Mouse (Mus musculus) ES-Bruce4 (cell line): ENCODE measurements around the gene Kdm2b. TPM values are rescaled to one million over a fixed set of nuclear protein-coding genes. Genes with fewer than 3 reads are reported as not detected.

ENCODE experiments used
- H3K27ac ChIP-seq: 2 replicates; pipeline ENCODE4 v1.5.1; 2012; ENCODE audit warnings: low read length, inconsistent platforms; ENCODE audit not compliant: insufficient read depth
- H3K27me3 ChIP-seq: 2 replicates; pipeline ENCODE4 v1.6.1; 2012; ENCODE audit warnings: mild to moderate bottlenecking, low read length, inconsistent platforms; ENCODE audit not compliant: control insufficient read depth, poor library complexity, insufficient read depth, severe bottlenecking
- H3K36me3 ChIP-seq: 2 replicates; pipeline ENCODE4 v1.6.1; 2012; ENCODE audit warnings: inconsistent platforms, mild to moderate bottlenecking, low read length, moderate library complexity; ENCODE audit not compliant: control insufficient read depth, poor library complexity, insufficient read depth, severe bottlenecking
- H3K4me1 ChIP-seq: one replicate; pipeline ENCODE4 v1.8.1; 2011; ENCODE audit warnings: low read length; ENCODE audit not compliant: control insufficient read depth, insufficient read depth
- H3K4me3 ChIP-seq: 2 replicates; pipeline ENCODE4 v1.5.1; 2011; ENCODE audit warnings: low read depth, mild to moderate bottlenecking, low read length
- H3K9ac ChIP-seq: 2 replicates; pipeline ENCODE4 v1.6.1; 2012; ENCODE audit warnings: low read depth, mild to moderate bottlenecking, inconsistent platforms; ENCODE audit not compliant: poor library complexity, severe bottlenecking
- H3K9me3 ChIP-seq: replicated peaks from 2 replicates; pipeline ENCODE4 v1.6.1; 2012; ENCODE audit warnings: mild to moderate bottlenecking, low read length, inconsistent platforms; ENCODE audit not compliant: control insufficient read depth, poor library complexity, insufficient read depth, severe bottlenecking
- CTCF ChIP-seq: IDR thresholded peaks from one replicate; pipeline ENCODE4 v1.8.1; 2011; ENCODE audit warnings: low read depth, low read length
- EP300 ChIP-seq: IDR thresholded peaks from 2 replicates; pipeline ENCODE4 v1.6.1; 2011; ENCODE audit warnings: low read depth, low read length; ENCODE audit not compliant: insufficient read depth
- POLR2A ChIP-seq: IDR thresholded peaks from one replicate; pipeline ENCODE4 v1.8.1; 2011; ENCODE audit warnings: low read length; ENCODE audit not compliant: insufficient read depth
- polyA plus RNA-seq: library from polyadenylated mRNA; stranded (reverse); fragments of >200 nt; gene quantifications from 2 replicates; pipeline ENCODE4 v1.2.4, GENCODE M21; 2011; ENCODE audit warnings: low read depth; ENCODE audit not compliant: missing spikeins, insufficient read depth, insufficient read length

Gene Kdm2b
- polyA plus RNA-seq, 1 experiment: 56.8 TPM

DNA sequence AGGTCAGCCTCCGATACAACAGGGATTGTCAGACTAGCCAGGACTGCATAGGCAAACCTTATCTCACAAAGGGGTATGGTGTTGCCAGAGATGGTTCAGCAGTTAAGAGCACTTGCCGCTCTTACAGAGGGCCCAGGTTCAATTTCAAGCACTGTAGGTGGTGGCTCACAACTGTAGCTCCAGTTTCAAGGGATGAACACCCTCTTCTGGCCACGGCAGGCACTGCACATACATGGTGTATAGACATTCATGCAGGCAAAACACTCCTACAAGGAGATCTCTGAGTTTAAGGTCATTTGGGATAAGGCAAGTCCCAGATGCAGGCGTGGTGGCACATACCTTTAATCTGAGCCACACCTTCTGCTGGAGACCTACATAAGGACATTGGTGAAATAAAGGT is 76.8 kb downstream of the Kdm2b start:
- Histone ChIP-seq H3K27ac (no peak overlapping the region), H3K9ac (no peak overlapping the region), H3K4me1 (no peaks in the 10 kb centered on the region), H3K36me3 (0 out of 2 replicates have a peak, but pooled peaks cover 2% of the 10 kb centered on the region), H3K4me3 (no peak overlapping the region), H3K9me3 (no peaks in the 10 kb centered on the region), H3K27me3 (no peaks in the 10 kb centered on the region)
- TF ChIP-seq CTCF (peak; percentile 41), EP300 (no peak)

DNA sequence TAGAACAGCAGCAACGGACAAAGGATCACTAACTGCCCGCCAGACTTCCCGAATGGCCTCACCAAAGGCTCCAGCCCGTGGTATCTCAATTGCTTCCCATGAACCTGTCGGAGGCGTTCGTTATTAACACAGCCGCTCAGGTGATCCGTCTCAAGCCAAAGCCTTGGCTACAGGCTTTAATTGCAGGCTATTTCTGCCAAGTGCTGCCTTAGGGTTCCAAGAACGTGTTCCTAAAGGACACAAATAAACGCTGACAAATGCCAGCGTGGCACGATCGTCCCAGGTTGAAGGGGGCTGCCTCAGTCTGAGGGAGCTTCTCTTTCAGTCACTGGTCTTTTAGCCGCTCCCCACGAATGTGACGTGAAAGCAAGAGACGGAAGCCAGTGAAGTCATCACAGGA is 80.1 kb downstream of the Kdm2b start:
- no peaks in the 10 kb centered on the region for H3K9me3 ChIP-seq
- no peaks in the 10 kb centered on the region for H3K4me1 ChIP-seq
- H3K27ac ChIP-seq: no peak overlapping the region
- H3K36me3 ChIP-seq: no peaks in the 10 kb centered on the region
- TF ChIP-seq CTCF: no peak
- no peak for TF ChIP-seq POLR2A
- no peak for TF ChIP-seq EP300
- no peak overlapping the region for H3K4me3 ChIP-seq
- no peaks in the 10 kb centered on the region for H3K27me3 ChIP-seq
- H3K9ac ChIP-seq: no peak overlapping the region

DNA sequence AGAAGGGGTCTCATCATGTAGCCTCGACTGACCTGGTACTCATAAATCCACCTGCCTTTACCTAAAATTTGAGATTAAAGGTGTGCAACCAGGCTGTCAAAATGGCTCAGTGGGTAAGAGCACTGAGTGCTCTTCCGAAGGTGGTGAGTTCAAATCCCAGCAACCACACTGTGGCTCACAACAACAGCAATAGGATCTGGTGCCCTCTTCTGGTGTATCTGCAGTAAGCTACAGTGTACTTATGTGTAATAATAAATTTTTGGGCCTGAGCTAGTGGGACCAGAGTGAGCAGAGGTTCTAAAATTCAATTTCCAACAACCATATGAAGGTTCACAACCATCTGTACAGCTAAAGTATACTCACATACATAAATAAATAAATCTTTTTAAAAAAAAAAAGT is 81.6 kb downstream of the Kdm2b start:
- H3K4me1 ChIP-seq: no peaks in the 10 kb centered on the region
- no peaks in the 10 kb centered on the region for H3K9me3 ChIP-seq
- H3K27me3 ChIP-seq: no peaks in the 10 kb centered on the region
- H3K27ac ChIP-seq: no peak overlapping the region
- TF ChIP-seq EP300 (no peak), CTCF (no peak), POLR2A (no peak)
- no peak overlapping the region for H3K4me3 ChIP-seq
- no peaks in the 10 kb centered on the region for H3K36me3 ChIP-seq
- no peak overlapping the region for H3K9ac ChIP-seq

DNA sequence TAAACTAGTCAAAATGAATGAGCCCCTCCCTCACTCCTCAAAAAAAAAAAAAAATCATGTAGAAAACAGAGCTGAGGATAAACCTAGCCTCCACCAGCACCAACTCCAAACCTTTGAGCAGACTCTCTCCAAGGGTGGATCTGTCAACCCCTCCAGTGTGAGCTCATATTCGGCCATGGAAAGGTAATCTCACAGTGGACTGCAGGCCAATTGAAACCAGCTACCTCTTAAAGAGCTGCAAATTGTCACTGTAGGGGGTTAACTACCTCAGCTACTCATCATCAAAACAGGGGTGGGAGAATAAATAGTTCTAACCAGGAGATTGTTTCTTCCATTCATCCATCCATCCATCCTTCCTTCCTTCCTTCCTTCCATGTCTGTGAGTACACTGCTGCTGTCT is 82.4 kb downstream of the Kdm2b start:
- Histone ChIP-seq H3K36me3 (no peaks in the 10 kb centered on the region), H3K9ac (no peak overlapping the region), H3K27me3 (no peaks in the 10 kb centered on the region), H3K9me3 (no peaks in the 10 kb centered on the region), H3K4me1 (no peaks in the 10 kb centered on the region), H3K27ac (no peak overlapping the region), H3K4me3 (no peak overlapping the region)
- no peak for TF ChIP-seq POLR2A
- no peak for TF ChIP-seq CTCF
- no peak for TF ChIP-seq EP300

GRCm38 (mm10) chr5:122903165-122903564 is 86.5 kb downstream of the Kdm2b start:
- Histone ChIP-seq H3K36me3 (no peaks in the 10 kb centered on the region), H3K9ac (no peak overlapping the region), H3K4me3 (no peak overlapping the region), H3K4me1 (no peaks in the 10 kb centered on the region), H3K27ac (no peak overlapping the region), H3K9me3 (no peaks in the 10 kb centered on the region), H3K27me3 (no peaks in the 10 kb centered on the region)
- TF ChIP-seq EP300 (no peak), POLR2A (no peak), CTCF (no peak)

- H3K9ac ChIP-seq: no peak overlapping the region
Observed at GRCm38 (mm10) chr5:122902228-122902627, 87.4 kb downstream of the Kdm2b start.

More at GRCm38 (mm10) chr5:122902228-122902627, 87.4 kb downstream of the Kdm2b start:
- no peaks in the 10 kb centered on the region for H3K27me3 ChIP-seq
- H3K4me3 ChIP-seq: no peak overlapping the region
- H3K4me1 ChIP-seq: no peaks in the 10 kb centered on the region
- H3K27ac ChIP-seq: no peak overlapping the region
- TF ChIP-seq EP300 (no peak), CTCF (no peak), POLR2A (no peak)
- H3K36me3 ChIP-seq: 0 out of 2 replicates have a peak, but pooled peaks cover 4% of the 10 kb centered on the region
- no peaks in the 10 kb centered on the region for H3K9me3 ChIP-seq
